Mouse (Mus musculus) liver, adult 2 months (tissue): Measurements from ENCODE around the gene Gm28230.

ENCODE experiments used
- CTCF ChIP-seq: fragments of 200-500 bp; IDR thresholded peaks from 2 replicates; pipeline ENCODE4 v1.5.1; 2011; ENCODE audit warnings: low read depth, low read length, control low read depth
- POLR2A ChIP-seq: fragments of 200-500 bp; IDR thresholded peaks from 2 replicates; pipeline ENCODE4 v1.6.1; 2011; ENCODE audit warnings: low read length, control low read depth; ENCODE audit not compliant: insufficient read depth; ENCODE audit errors: extremely low read depth

GRCm38 (mm10) chr2:74687698-74688555 lies 38.6 kb upstream of the Gm28230 start:
- TF ChIP-seq CTCF (no peak), POLR2A (no peak)
